Mouse (Mus musculus): ENCODE results near the gene Flt3l. TPM values are rescaled to one million over a fixed set of nuclear protein-coding genes. Genes with fewer than 3 reads are reported as not detected.
"Not testable (repeated sequence)": the region's sequence is repeated elsewhere in the genome, so short reads cannot be mapped to it uniquely, and the experiment has no call there.

The Flt3l gene
- polyA plus RNA-seq, 1 experiment, result 45.8 TPM

- Histone ChIP-seq H3K27ac (ENCODE audit: insufficient read depth, low read depth, low read length) (no peak overlapping the region), H3K36me3 (ENCODE audit: control insufficient read depth, insufficient read depth, low read length) (peaks cover 12% of the 10 kb centered on the region; the same call in 1 of the 2 replicates), H3K4me3 (ENCODE audit: low read depth, low read length) (no peak overlapping the region), H3K27me3 (ENCODE audit: control insufficient read depth, insufficient read depth, low read length) (no peaks in the 10 kb centered on the region), H3K4me1 (ENCODE audit: control insufficient read depth, insufficient read depth, insufficient read length, low read length) (peaks cover 10% of the 10 kb centered on the region)
- TF ChIP-seq POLR2A (IDR thresholded peaks at IDR 0.05; ENCODE audit: low read depth, low read length), result no peak
- peak; percentile 14; the same call in 1 of the 2 replicates for TF ChIP-seq CTCF (IDR thresholded peaks at IDR 0.05; ENCODE audit: extremely low read depth, insufficient read length, insufficient replicate concordance, low read depth, low read length)
- 90% methylated on average over 8 of the region's 8 CpGs for WGBS
These were observed 37.5 kb downstream of the Flt3l start for GRCm38 (mm10) chr7:45098541-45099240.

DNA sequence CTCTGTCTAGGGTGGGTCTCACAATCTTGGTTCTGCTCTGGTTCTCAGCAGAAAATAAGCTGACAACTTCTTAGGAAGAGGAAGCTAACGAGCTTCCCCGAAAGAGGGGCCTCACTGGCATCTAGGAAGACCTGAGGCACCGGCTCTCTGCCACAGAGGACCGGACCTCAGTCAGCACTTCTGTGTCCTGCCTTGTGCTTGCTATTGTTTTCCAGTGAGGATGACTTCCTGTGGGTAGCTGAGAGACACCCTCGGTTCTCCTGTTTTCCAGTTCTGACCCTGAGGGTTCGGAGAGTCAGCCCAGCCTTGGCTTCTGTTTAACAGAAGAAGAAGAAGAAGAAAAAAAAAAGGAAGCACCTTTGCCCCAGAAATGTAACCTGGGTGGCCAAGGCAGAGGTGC lies 38.8 kb downstream of the Flt3l start:
- no peak overlapping the region for H3K4me3 ChIP-seq (ENCODE audit: low read depth, low read length)
- 65% methylated on average over 6 of the region's 6 CpGs for WGBS
- H3K27ac ChIP-seq (ENCODE audit: insufficient read depth, low read depth, low read length), result no peak overlapping the region
- no peak for TF ChIP-seq CTCF (IDR thresholded peaks at IDR 0.05; ENCODE audit: extremely low read depth, insufficient read length, insufficient replicate concordance, low read depth, low read length)
- peaks cover 12% of the 10 kb centered on the region; the same call in 1 of the 2 replicates for H3K36me3 ChIP-seq (ENCODE audit: control insufficient read depth, insufficient read depth, low read length)
- H3K27me3 ChIP-seq (ENCODE audit: control insufficient read depth, insufficient read depth, low read length), result no peaks in the 10 kb centered on the region
- peaks cover 2% of the 10 kb centered on the region; the same call in 1 of the 2 replicates for H3K4me1 ChIP-seq (ENCODE audit: control insufficient read depth, insufficient read depth, insufficient read length, low read length)

GRCm38 (mm10) chr7:45095965-45096364 lies 40.3 kb downstream of the Flt3l start:
- not testable (repeated sequence) for H3K27ac ChIP-seq (ENCODE audit: insufficient read depth, low read depth, low read length); H3K36me3 ChIP-seq (ENCODE audit: control insufficient read depth, insufficient read depth, low read length); H3K4me1 ChIP-seq (ENCODE audit: control insufficient read depth, insufficient read depth, insufficient read length, low read length); H3K4me3 ChIP-seq (ENCODE audit: low read depth, low read length)
- WGBS, result 94% methylated on average over 14 of the region's 14 CpGs
- peaks cover 12% of the 10 kb centered on the region for H3K27me3 ChIP-seq (ENCODE audit: control insufficient read depth, insufficient read depth, low read length)

DNA sequence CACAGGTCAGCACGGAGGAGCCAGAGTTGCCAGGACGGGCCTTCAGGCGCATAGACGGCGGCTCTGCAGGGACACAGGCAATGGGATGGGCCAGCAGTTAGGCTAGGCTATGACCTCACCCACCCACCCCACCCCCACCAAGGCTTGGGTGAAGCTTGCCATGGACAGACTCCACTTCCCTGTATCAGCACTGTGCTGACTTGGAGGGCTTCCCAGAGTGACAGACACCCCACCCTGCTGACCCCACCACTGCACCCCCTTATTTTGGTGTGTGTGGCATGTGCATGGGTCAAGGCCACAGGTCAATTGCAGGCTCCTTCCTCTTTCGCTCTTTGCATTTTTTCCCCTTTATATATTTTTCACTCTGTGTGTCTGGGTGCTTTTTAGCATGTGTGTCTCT lies 40.9 kb downstream of the Flt3l start:
- WGBS, result 79% methylated on average over 6 of the region's 6 CpGs
- Histone ChIP-seq H3K36me3 (ENCODE audit: control insufficient read depth, insufficient read depth, low read length) (peaks cover 10% of the 10 kb centered on the region; the same call in 1 of the 2 replicates), H3K27me3 (ENCODE audit: control insufficient read depth, insufficient read depth, low read length) (peaks cover 12% of the 10 kb centered on the region), H3K4me1 (ENCODE audit: control insufficient read depth, insufficient read depth, insufficient read length, low read length) (peaks cover 2% of the 10 kb centered on the region; the same call in 1 of the 2 replicates), H3K4me3 (ENCODE audit: low read depth, low read length) (no peak overlapping the region), H3K27ac (ENCODE audit: insufficient read depth, low read depth, low read length) (no peak overlapping the region)
- no peak for TF ChIP-seq CTCF (IDR thresholded peaks at IDR 0.05; ENCODE audit: extremely low read depth, insufficient read length, insufficient replicate concordance, low read depth, low read length)
- TF ChIP-seq POLR2A (IDR thresholded peaks at IDR 0.05; ENCODE audit: low read depth, low read length), result no peak

- WGBS, result 73% methylated on average over 7 of the region's 7 CpGs
- no peak for TF ChIP-seq POLR2A (IDR thresholded peaks at IDR 0.05; ENCODE audit: low read depth, low read length)
- no peak for TF ChIP-seq CTCF (IDR thresholded peaks at IDR 0.05; ENCODE audit: extremely low read depth, insufficient read length, insufficient replicate concordance, low read depth, low read length)
- peaks cover 12% of the 10 kb centered on the region for H3K27me3 ChIP-seq (ENCODE audit: control insufficient read depth, insufficient read depth, low read length)
- H3K4me1 ChIP-seq (ENCODE audit: control insufficient read depth, insufficient read depth, insufficient read length, low read length), result peaks cover 2% of the 10 kb centered on the region; the same call in 1 of the 2 replicates
- H3K36me3 ChIP-seq (ENCODE audit: control insufficient read depth, insufficient read depth, low read length), result peaks cover 10% of the 10 kb centered on the region; the same call in 1 of the 2 replicates
- H3K27ac ChIP-seq (ENCODE audit: insufficient read depth, low read depth, low read length), result no peak overlapping the region
- H3K4me3 ChIP-seq (ENCODE audit: low read depth, low read length), result no peak overlapping the region
These were observed 42.1 kb downstream of the Flt3l start for GRCm38 (mm10) chr7:45094121-45094520.

- H3K27ac ChIP-seq (ENCODE audit: insufficient read depth, low read depth, low read length), result no peak overlapping the region
- no peak overlapping the region for H3K4me3 ChIP-seq (ENCODE audit: low read depth, low read length)
- H3K36me3 ChIP-seq (ENCODE audit: control insufficient read depth, insufficient read depth, low read length), result peaks cover 10% of the 10 kb centered on the region; the same call in 1 of the 2 replicates
- 45% methylated on average over 18 of the region's 18 CpGs for WGBS
- TF ChIP-seq CTCF (IDR thresholded peaks at IDR 0.05; ENCODE audit: extremely low read depth, insufficient read length, insufficient replicate concordance, low read depth, low read length) (no peak), POLR2A (IDR thresholded peaks at IDR 0.05; ENCODE audit: low read depth, low read length) (no peak)
- H3K4me1 ChIP-seq (ENCODE audit: control insufficient read depth, insufficient read depth, insufficient read length, low read length), result peaks cover 2% of the 10 kb centered on the region; the same call in 1 of the 2 replicates
- H3K27me3 ChIP-seq (ENCODE audit: control insufficient read depth, insufficient read depth, low read length), result peaks cover 12% of the 10 kb centered on the region
These were observed 42.7 kb downstream of the Flt3l start for GRCm38 (mm10) chr7:45093516-45093905.

DNA sequence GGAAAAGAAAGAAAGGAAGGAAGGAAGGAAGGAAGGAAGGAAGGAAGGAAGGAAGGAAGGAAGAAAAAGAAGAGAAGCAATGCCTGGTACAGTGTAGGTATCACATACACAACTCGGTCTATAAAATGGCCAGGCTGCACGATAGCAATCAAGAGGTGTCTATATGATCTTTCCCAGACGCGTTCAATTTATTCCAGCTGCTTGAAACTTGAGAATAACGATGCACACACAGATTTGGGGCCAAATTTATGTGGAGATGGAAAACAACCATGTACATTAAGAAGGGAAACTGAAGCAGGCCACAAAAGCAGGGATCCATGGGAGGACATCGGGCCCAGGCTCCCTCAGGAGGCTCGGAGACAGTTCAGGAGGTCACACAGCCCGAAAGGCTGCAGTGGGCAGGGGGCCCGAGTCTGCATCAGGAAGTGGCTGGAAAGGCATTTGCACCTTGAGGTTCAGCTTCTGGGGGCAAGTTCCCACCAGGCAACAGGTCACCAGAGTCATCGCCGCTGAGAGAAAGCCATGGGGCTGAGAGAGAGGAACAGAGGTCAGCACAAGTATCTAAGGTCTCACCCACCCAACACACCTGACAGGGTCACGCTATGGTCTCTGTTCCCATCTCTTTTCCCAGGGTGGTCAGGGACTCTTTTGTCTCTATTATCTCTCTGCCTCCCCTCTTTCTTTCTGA lies 43.3 kb downstream of the Flt3l start:
- 66% methylated on average over 12 of the region's 12 CpGs for WGBS
- Histone ChIP-seq H3K4me1 (ENCODE audit: control insufficient read depth, insufficient read depth, insufficient read length, low read length) (peaks cover 5% of the 10 kb centered on the region), H3K4me3 (ENCODE audit: low read depth, low read length) (no peak overlapping the region), H3K27ac (ENCODE audit: insufficient read depth, low read depth, low read length) (no peak overlapping the region), H3K36me3 (ENCODE audit: control insufficient read depth, insufficient read depth, low read length) (peaks cover 10% of the 10 kb centered on the region; the same call in 1 of the 2 replicates), H3K27me3 (ENCODE audit: control insufficient read depth, insufficient read depth, low read length) (peaks cover 12% of the 10 kb centered on the region)
- TF ChIP-seq CTCF (IDR thresholded peaks at IDR 0.05; ENCODE audit: extremely low read depth, insufficient read length, insufficient replicate concordance, low read depth, low read length) (no peak), POLR2A (IDR thresholded peaks at IDR 0.05; ENCODE audit: low read depth, low read length) (no peak)
